Mouse (Mus musculus): ENCODE measurements around the gene Cd3eap.
A peak's percentile ranks its signal among the peaks of the same experiment; 100 is the strongest.

Gene Cd3eap

GRCm38 (mm10) chr7:19361720-19362119, 2.4 kb upstream of the Cd3eap start:
- DNase-seq (ENCODE audit: low spot score in 2 of 2) = peak; percentile 78 to 82

GRCm38 (mm10) chr7:19360944-19361343, 1.7 kb upstream of the Cd3eap start:
- peak; percentile 93 to 94 for DNase-seq (ENCODE audit: low spot score in 2 of 2)

- DNase-seq (ENCODE audit: low spot score in 2 of 2) = peak; percentile 78 to 81
Measured at GRCm38 (mm10) chr7:19359892-19360641, 784 bp upstream of the Cd3eap start.

- no peak for DNase-seq (ENCODE audit: low spot score in 2 of 2)
Measured at GRCm38 (mm10) chr7:19358634-19359033, 649 bp downstream of the Cd3eap start.

- DNase-seq (ENCODE audit: low spot score in 2 of 2) = no peak
Measured at GRCm38 (mm10) chr7:19357381-19358375, 1.6 kb downstream of the Cd3eap start.

- DNase-seq (ENCODE audit: low spot score in 2 of 2) = no peak
Measured at GRCm38 (mm10) chr7:19356311-19356710, 3.0 kb downstream of the Cd3eap start.

- DNase-seq (ENCODE audit: low spot score in 2 of 2) = no peak
Measured at GRCm38 (mm10) chr7:19354991-19355390, 4.3 kb downstream of the Cd3eap start.

GRCm38 (mm10) chr7:19350221-19350620, 9.1 kb downstream of the Cd3eap start:
- DNase-seq (ENCODE audit: low spot score in 2 of 2) = no peak

- peak in 1 of 2 experiments; percentile 79 for DNase-seq (ENCODE audit: low spot score in 2 of 2)
Measured at GRCm38 (mm10) chr7:19349188-19349915, 9.9 kb downstream of the Cd3eap start.

GRCm38 (mm10) chr7:19344938-19345471, 14.3 kb downstream of the Cd3eap start:
- DNase-seq (ENCODE audit: low spot score in 2 of 2) = peak; percentile 93 to 94

- peak in 1 of 2 experiments; percentile 43 for DNase-seq (ENCODE audit: low spot score in 2 of 2)
Measured at GRCm38 (mm10) chr7:19344237-19344847, 14.9 kb downstream of the Cd3eap start, which contains the start of gene Ercc1. Gene Ercc1 (plus strand): TSS chr7:19344778.

- DNase-seq (ENCODE audit: low spot score in 2 of 2) = peak; percentile 44 to 71
Measured at GRCm38 (mm10) chr7:19343210-19343808, 16.0 kb downstream of the Cd3eap start.

- peak; percentile 72 to 88 for DNase-seq (ENCODE audit: low spot score in 2 of 2)
Measured at GRCm38 (mm10) chr7:19342481-19343027, 16.7 kb downstream of the Cd3eap start.

GRCm38 (mm10) chr7:19341761-19342409, 17.4 kb downstream of the Cd3eap start:
- peak; percentile 67 to 75 for DNase-seq (ENCODE audit: low spot score in 2 of 2)

GRCm38 (mm10) chr7:19341250-19341649, 18.0 kb downstream of the Cd3eap start:
- no peak for DNase-seq (ENCODE audit: low spot score in 2 of 2)

GRCm38 (mm10) chr7:19338596-19338995, 20.7 kb downstream of the Cd3eap start:
- no peak for DNase-seq (ENCODE audit: low spot score in 2 of 2)

GRCm38 (mm10) chr7:19338060-19338459, 21.2 kb downstream of the Cd3eap start:
- no peak for DNase-seq (ENCODE audit: low spot score in 2 of 2)

GRCm38 (mm10) chr7:19337122-19337521, 22.2 kb downstream of the Cd3eap start:
- DNase-seq (ENCODE audit: low spot score in 2 of 2) = no peak

GRCm38 (mm10) chr7:19335583-19335982, 23.7 kb downstream of the Cd3eap start:
- DNase-seq (ENCODE audit: low spot score in 2 of 2) = no peak

Data from heart, adult 9 months (tissue).